Mouse (Mus musculus) urinary bladder, adult 2 months (tissue): ENCODE results near the gene 4931400O07Rik. TPM values are rescaled to one million over a fixed set of nuclear protein-coding genes. Genes with fewer than 3 reads are reported as not detected.

Experiments
- DNase-seq: peaks from one replicate; pipeline ENCODE4 v3.0.0; 2022; ENCODE audit warnings: low spot score
- polyA plus RNA-seq: library from polyadenylated mRNA; depleted of rRNA; stranded (reverse); fragments of >200 nt; gene quantifications from 2 replicates; pipeline ENCODE4 v1.2.3, GENCODE M21; 2012; rRNA removed

Gene 4931400O07Rik
- polyA plus RNA-seq: not detected in 2 replicates

DNA sequence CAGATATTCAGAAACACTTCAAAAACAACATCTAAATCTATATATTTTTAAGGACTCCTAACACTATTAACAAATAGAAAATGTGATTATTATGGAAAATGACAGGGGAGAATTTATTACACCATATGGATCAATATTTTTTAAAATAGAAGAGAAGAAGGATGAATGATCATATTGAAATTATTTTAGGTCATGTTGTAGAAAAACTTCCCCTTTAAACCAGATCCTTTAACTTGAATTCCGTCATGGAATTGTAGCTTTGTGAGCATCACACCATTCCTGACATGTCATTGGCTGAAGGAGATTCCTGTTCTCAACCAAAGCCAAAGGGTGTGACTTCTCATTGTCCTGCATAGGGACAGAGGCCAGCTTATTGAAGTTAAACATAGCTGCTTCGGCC is at the start of gene 4931400O07Rik:
Gene 4931400O07Rik (plus strand): TSS at position 301 of the 400 bp plus-strand sequence.
- no peak for DNase-seq

Other genes with a start within 250 kb of the 4931400O07Rik start
- gene 4933402E13Rik, start 184.5 kb upstream of the 4931400O07Rik start, polyA plus RNA-seq: not detected in 2 replicates